Mouse (Mus musculus) thymus, postnatal 14 days (tissue): Measurements from ENCODE around the gene Pde3a.
"Not testable (repeated sequence)": the region's sequence is repeated elsewhere in the genome, so short reads cannot be mapped to it uniquely, and the experiment has no call there.

Experiments
- DNase-seq: peaks from one replicate; pipeline ENCODE4 v3.0.0; 2021

Gene Pde3a

DNA sequence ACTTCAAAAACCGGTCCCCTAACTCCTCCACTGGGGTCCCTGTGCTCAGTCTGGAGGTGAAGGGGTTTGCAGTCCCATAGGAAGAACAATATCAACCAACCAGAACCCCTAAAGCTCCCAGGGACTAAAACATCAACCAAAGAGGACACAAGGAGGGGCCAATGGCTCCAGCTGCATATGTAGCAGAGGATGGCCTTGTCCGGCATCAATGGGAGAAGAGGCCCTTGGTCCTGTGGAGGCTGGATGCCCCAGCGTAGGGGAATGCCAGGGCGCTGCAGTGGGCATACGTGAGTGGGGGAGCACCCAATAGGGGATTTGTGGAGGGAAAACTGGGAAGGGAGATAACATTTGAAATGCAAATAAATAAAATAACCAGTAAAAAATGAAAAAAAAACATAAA is 19.8 kb downstream of the Pde3a start:
- DNase-seq = no peak

DNA sequence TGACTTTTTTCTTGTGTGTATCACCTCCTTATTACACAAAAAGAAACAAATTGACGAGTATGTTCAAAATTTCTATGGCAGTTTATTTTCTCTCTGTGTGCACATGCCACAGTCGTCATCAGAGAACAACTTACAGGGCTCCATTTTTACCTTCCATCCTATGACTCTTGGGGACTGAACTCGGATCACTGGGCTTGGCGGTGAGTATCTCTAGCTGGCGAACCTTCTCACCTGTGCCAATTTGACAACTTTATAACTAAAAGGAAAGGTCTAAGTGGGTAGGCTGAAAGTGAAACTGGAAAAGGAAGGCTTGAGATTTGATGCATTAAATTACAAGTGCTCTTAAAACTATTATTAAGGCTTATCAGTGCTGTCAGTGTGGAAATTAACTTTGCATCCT is 22.1 kb downstream of the Pde3a start:
- no peak for DNase-seq

DNA sequence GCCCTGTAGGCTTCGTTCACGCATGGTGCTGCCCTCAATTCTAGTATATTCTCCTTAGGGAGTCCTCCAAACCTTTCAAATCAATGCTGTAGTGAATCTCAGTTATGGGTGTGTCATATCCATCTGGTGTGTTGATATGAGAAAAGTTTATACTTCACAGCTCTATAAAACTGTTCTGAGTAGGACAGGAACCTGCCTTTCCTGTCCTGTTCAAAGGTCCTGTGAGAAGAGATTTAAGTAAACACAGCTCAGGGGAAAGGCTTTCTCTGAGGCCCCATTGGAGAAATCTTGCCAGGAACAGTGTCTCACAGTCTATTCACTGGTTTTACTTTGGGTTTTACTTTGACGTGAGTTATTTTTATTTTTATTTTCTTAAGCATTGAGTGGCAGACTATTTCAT is 22.5 kb downstream of the Pde3a start:
- no peak for DNase-seq

DNA sequence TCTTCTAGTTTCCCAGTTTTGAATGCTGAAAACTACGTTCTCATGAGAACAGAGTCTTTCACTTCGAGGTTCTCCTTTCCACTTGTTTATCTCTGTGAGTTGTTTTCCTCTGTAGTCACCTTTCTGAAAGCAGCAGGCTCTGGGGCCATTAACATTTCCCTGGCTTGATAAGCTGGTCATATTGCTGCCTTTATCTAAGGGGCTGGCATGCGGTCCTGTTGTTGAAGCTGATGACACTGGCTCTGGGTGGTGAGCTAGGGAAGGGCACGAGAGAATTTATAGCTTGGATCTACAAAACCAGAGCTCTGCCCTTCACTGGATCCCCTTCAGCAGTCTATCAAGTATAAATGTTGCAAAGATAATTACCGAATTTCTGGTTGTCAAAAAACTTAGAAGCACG is 24.6 kb downstream of the Pde3a start:
- DNase-seq = no peak

DNA sequence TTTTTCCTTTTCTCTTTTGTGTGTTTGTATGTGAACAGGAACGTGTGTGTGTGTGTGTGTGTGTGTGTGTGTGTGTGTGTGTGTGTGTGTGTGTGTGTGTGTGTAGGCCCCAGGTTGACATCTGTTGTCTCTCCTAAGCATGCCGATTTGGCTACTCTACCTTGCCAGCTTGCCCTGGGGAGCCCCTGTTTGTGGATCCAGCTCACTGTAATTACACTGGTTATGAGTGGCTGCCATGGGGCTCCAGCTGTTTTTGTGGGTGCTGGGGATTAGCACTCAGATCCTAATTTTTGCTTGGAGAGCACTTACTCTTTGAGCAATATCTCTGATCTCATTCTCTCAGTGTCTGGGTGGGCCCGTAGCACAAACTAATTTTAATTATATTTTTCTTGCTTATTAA is 32.6 kb downstream of the Pde3a start:
- no peak for DNase-seq

DNA sequence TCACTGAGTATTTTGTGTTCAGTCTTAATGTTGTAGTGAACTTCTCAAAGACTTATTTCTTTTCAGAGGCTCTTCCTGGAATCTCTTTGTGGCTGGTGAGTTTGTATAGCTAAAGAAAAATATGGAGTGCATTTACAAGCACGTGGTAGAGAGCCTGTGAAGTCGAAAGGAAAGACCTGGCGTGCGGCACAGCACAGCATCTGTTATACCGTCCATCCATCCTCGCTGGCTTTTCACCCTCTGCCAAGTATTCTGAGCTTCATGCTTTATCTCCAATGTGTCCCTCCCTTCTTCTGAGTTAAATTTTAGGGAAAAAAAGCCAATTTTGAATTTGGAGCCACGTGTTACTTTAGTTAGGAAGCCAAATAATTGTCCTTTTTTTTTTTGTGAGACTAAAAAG is 33.7 kb downstream of the Pde3a start:
- DNase-seq = no peak

DNA sequence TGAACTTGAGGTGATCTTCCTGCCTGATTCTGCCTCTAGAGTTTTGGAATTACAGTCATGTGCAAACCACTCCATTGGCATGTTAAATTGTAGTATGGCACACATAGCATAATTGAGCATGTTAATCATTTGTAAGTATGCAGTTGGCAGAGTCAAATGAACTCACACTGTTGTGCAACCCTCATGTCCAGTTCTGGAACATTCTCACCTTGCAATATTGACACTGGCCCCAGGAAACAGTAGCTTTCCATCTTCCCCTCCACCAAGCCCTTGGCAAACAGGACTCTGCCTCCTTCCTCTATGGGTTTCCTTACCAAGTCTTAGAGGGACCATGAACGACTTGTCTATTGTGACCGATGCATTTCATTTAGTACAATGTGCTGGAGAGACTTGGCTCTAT is 42.1 kb downstream of the Pde3a start:
- DNase-seq = no peak

DNA sequence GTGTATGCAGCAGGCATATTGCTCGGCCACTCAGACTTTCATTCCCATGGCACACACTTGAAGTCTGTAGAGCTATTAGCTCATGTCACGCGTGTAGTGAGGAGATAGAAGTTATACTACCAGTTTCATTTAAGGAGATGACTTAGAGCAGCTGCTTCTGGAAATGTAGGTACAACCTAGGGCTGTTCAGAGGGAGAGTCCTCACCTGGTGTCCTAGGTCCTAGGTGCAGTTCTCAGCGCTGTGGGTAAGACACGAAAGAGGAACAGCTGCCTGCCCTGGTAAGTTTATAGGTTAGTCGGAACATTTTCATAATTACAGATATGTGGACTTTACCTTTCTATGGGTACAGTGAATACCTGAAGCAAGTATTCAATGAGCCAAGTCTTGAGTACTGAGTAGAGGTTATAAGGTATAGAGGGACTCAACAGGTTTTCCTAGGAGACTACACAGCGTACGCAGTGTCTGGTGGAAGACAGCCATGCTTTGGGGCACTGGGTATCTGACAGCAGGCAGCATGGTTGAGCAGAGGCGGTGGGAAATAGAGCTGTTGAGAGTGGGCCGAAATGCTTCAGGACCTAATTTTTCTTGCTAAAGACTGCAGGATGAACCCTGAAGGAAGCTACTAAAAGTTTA is 43.9 kb downstream of the Pde3a start:
- no peak for DNase-seq

DNA sequence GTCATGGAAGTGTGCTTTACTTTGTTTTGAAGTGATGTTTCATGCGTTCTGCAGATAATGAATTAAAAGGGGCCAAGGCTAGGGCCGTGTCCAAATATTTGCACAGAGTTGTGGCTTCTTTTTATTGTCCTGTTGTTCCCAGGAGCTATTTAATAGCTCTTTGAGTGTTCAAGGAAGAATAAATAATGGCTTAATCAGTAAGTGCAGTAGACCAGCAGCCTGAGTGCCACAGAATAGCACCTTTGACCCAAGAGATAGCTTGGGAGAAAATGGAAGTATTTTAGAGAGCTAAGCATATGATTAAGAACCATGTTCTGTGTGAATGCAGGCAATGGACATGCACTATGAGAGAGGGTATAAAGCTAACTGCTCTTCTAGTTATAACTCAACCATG is 44.4 kb downstream of the Pde3a start:
- no peak for DNase-seq

DNA sequence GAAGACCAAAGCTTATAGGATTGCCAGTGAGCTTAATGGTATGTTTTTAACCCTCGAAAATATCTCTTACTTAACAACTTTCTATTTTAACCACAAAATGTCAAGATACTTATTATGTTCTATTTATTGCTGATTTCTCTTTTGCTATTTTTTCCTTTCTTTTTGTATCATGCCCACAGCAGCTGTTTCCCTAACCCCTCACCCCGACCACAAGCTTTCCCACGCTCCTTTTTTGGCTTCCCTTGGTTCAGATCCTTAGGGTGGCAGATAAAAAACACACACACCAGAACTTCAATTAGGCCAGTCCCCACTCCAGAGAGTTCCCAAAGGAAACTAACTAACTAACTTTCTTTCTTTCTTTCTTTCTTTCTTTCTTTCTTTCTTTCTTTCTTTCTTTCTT is 46.2 kb downstream of the Pde3a start:
- no peak for DNase-seq

DNA sequence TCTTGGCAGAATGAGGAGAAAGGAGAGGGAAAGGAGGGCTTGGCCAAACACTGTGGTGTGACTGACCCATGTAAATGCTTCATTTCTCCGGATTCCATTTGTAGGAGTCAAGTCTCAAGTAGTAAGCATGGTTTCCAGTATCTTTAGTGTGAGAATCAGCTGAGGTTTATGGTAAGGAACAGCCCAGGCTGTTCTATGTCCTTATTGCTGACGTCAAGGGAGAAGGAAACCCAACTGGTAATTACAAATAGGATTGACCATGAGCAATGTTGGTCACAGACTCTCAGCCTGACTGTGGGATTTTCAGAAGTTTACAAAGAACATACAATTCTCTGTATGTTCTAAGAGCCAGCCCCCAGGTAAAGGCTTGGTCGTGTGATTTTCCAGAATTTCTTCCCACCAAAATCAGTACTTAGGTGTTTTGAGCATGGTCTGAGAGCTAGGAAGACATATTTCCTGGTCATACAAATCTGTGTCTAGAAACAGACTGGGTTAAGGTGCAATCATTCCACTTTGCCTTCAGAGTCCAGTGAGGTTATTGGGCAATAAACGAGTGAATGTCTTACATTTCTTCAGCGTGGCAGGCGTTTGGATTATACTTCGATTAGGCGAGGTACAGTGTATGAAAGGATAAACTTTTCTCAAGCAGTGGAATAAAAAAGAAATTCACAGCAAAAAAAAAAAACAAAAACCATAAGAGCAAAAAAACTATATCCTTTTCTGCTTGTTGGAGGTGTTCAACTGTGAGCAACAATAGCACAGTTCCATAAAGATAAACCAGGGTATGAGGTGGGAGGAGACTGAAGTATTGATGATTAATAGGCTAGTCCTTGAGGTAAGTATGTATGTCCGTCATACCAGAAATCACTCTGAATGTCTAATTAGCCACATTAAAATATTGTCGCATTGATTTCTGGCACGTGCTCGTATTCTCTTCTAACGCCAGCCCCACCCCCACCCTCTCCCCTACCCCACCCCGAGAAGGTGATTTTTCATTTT is 53.0 kb downstream of the Pde3a start:
- DNase-seq = no peak

DNA sequence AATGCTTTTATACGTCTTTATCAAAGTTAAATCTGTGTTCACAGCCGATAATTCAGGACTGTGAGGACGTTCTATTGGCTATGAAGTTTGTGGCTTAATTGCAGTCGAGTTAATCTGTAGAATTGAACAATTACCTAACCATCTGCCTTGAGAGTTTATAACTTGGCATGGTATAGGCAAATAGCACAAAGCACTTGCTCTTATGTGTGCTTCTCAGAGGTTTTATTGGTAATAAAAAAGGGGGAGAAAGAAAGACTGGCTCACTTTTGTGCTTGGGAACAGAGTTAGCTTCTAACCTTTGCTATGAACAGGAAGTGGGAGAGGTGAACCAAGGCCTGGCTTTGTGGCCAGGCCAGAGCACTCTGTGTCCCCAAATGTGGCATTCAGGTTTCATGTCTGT is 53.8 kb downstream of the Pde3a start:
- no peak for DNase-seq

DNA sequence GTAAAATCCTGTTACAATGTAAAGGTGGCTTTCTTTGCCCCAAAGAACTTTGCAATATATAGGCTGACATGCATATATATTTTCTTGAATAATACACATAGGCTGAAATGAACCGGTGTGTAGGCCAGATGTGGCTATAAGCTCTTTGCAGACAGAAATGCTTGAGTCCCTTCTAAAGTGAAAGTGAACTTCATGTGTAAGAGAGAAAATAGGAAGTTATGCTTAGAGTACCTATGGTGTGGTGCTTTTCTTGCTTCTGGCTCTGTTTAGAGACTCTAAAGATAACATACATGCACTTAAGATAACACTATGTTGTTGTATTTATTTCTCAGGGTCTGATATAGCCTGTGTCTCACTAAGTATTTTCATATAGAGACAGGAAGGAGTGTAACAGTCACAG is 58.3 kb downstream of the Pde3a start:
- DNase-seq = no peak

DNA sequence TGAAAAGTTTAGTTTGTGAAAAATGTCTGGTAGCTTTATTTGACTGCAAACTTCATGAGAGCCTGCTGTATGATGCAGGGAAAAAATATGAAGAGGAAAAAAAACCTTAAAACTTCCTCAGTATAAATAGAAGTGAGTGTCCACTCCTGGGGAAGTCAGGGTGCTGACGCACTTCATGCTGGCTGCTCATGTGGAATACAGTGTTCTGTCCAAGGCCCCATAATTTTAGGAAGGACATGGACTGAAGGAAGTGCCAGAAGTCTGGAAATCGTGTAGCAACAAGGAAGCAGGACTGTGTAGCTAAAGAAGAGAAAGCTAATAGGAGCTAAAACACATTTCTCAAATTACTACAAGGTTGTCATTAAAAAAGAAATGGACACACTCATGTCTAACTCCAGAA is 59.4 kb downstream of the Pde3a start:
- DNase-seq = no peak

DNA sequence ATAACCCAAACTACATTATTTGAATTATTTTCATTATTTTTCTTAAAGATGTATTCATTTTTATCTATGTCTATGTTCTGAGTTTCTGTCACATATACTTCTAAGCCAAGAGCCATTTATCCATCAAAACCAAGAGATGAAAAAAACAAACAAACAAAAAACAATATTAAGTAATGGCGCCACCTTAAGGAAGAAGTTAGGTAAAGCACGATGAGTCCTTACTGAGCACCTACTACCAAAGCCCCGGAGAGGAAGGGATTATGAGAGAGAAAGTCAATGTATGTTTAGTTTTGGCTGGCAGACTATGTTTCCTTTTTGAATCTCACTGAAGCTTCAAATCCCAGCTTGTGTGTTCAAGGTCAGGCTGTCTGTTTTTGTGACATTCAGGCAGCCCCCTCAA is 60.8 kb downstream of the Pde3a start:
- no peak for DNase-seq

DNA sequence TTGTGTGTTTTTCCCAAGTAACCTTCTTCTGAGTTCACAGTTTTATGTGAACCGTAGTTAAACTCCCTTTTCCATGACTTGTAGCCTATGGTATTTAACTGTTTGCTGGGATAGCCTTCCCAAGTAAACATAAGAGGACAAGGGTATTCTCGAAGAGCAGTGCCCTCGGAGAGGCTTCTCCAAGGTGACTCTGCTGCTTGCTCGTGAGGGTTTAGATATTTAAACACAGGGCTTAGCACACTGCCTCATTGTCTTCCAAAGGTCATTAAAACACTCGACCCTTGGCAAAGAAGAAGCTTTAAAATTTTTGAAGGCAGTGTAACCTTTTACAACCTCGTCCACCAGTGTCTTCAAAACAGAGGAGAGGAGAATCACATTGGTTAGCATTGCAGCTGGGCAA is 61.3 kb downstream of the Pde3a start:
- no peak for DNase-seq

DNA sequence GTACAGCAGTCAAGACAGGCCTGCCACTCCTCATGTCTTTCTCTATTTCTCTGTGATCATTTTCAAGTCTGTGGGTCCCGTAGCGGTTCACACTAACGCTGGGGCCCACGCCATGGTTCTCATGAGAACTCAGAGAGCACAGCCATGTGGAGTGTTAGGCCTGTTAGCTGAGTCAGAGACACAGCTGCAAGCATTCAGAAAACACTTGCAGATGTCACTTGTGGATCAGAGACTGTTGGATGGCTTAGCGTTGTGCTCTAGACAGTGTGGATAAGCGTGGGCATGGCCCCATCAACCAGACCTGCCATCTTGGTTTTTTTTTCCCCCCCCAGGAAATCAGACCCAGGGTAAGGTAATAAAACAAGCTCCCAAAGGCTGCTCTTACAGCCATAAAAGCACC is 62.5 kb downstream of the Pde3a start:
- DNase-seq = no peak

DNA sequence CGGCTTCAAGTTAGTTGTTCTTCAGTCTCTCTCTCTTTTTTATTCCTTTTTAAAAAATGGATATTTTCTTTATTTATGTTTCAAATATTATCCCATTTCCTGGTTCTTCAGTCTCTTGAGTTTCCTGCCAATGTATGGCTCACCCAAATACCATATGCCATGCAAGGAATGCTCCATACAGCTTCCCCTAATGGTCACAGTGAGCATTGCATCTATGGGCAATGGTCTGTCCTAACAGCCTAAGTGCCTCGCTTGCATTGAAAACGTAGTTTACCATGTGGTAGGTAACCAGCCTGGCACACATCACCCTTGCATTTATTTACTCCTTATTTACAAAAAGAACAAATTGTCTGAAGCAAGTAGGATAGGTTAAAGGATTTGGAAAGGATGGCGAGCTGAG is 64.0 kb downstream of the Pde3a start:
- DNase-seq = no peak

DNA sequence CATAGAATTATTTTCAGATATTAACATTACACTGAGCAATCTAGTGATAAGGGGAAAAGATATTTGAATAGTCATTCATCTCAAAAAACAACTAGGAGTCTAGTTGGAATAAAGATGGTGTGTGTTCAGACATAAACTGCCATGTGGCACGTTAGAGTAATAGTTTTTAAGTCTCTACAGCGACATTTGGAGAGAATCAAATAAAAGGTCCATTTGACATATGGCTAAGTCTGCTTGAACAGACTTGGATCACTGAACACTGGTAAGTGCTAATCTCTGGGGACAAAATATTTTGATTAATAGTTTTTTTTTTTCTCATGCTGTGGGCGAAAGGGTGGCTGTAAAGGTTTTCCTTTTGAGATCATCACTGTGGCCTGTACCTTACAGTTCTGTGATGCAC is 69.4 kb downstream of the Pde3a start:
- DNase-seq = no peak

DNA sequence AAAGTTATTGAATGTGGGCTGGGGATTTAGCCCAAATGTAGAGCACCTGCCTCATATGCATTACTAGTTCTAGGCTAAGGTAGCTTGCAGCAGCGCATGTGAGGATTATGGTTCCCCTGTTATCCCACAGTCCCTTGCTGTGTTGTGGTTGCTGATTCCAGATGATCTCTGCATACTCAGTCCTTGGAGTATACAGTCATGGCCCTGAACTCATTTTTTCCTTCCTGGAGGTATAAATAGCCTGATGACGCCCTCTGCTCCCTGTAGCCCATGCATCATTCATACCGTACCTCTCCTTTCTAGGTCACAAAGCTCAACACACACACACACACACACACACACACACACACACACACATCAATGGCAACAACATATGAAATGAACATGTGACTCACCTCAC is 72.2 kb downstream of the Pde3a start:
- DNase-seq = no peak

DNA sequence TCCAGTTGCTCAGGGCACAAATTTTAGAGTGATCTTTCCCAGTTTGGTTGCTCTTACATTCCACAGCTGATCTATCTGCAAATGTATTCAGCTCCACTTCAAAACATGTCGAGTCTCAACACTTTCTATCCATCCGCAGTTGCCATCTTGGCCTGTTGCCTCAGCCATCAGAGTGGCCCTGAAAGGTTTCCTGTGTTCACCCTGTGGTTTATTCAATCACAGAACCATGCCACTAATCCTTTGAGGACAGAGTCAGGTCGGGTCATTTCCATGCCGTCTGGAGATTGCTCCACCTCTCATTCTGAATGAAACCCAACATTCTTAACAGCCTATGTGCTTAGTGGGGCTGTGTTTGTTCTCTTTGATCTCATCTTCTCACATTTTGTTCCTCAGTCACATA is 73.9 kb downstream of the Pde3a start:
- DNase-seq = no peak

DNA sequence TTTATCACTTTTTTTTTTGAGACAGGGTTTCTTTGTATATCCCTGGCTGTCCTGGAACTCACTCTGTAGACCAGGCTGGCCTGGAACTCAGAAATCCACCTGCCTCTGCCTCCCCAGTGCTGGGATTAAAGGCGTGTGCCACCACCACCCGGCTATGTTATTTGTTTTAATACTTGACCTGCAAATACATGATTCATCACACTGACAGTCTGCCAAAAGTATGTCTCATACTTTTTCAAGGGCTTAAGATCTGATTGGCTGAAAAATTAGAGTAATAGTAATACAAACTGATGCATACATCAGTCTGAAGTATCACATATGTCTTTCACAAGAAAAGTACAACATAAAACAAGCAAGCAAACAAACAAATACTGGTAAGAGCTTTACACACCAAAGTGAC is 78.1 kb downstream of the Pde3a start:
- DNase-seq = not testable (repeated sequence)

DNA sequence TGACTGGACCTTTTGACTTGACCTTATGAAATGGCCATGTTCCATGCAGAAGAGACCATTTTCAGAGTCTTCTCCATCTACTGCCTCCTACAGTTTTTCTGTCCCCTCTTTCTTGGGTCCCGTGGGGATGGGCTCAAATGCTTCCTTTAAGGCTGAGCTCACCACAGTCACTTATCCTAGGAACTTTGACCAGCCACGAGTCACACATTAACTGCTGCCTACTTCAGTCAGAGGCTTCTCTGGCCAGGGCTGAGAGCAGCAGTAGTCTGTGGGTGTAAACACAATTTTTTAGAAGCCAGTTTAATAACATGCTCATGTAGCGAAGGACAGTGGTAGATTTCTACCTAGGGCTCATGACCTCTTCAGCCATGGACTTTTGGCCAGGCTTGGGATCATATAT is 79.0 kb downstream of the Pde3a start:
- DNase-seq = no peak

DNA sequence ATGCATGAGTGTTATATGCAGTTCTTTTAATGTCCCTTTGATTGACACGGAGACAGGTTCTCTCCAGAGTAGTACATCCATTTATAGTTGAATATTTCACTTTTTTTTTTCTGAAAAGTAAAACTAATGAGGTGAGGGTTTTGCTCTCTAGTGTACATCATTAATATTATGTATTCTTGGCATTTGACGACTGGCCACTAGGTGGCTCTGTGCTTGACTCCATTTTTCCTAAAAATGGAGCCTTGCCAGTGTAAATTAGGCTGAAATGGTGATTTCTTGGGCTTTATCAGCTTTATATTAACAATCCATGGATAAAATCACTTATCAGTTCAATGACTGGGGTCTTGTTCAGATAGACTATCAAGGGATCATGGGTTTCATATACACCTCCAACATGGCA is 82.4 kb downstream of the Pde3a start:
- no peak for DNase-seq
